9 mouse cellular contexts compared by ENCODE assay signal in the genomic region with DNA sequence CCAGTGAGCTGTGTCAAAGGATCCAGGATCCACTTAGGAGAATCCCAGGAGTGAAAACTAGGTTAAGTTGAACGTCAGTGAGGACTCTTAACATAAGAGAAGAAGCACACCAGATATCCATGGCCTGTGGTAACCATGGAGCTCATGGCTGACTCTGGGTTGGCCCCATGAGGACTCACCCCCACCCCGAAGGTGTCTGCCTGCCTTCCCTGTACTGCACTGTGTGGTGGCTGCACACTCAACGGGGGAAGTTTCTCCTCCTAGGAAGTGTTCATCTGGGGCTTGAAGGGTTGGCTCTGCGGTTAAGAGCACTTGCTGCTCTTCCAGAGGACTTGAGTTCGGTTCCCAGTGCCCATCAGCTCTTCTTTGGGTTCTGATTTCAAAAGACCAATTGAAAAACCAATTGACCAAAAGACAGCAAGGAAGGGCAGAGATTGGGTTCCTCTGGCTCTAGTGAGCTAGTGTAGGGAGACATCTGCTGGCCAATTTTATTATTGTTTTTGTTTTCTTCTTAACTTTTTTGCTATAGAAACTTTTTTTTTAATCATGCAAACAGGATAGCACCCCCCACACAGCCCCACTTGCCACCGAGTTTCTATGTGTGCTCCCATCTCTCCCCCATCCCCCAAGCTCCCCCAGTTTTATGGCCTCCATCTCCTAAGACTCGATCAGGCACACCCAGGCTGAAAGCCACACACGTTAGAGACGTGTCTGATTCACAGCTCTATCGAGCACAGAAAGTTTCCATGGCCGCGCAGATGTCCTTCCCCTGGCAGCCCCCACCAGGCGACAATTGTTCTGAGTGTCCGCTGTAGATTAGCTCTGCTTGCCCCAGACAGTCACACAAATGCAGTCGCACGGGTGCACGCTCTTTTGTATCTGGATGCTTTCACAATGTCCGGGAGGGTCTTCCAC. TPM values are rescaled to one million over a fixed set of nuclear protein-coding genes. Genes with fewer than 3 reads are reported as not detected.
DNase-seq lines count a peak whose midpoint lies in the region; ATAC-seq and TF ChIP-seq lines count a peak whose summit lies in the region.
"Had no signal": no experiment of that assay in that cellular context is flagged by ENCODE, and none has a peak within 500 bp of the region (broad histone marks: within the 10 kb centered on the region; RNA-seq: fewer than 3 reads in every experiment).

No protein-coding gene starts in this region.

- H3K36me3 ChIP-seq in forebrain, postnatal 0 days (ENCODE audit: insufficient read depth), result no peaks in the 10 kb centered on the region
- no peaks in the 10 kb centered on the region for H3K36me3 ChIP-seq in liver, embryonic 12.5 days
- no peaks in the 10 kb centered on the region for H3K36me3 ChIP-seq in stomach, embryonic 15.5 days

- H3K4me2 ChIP-seq in forebrain, postnatal 0 days (ENCODE audit: low read depth), result no peak overlapping the region
- peak overlapping the region; percentile 41 for H3K4me2 ChIP-seq in liver, embryonic 12.5 days
- peak overlapping the region; percentile 51 for H3K4me2 ChIP-seq in stomach, embryonic 15.5 days

- TF ChIP-seq CTCF in Patski (IDR thresholded peaks at IDR 0.05), result peak; percentile 74
- peak; percentile 76 for TF ChIP-seq CTCF in forebrain, postnatal 0 days (IDR thresholded peaks at IDR 0.05; ENCODE audit: low read depth)

- CTCF ChIA-PET in Patski (lab: Charles Lee), result interaction anchor here (0.8 to 2.6 kb wide), 23 partner anchors 9 to 278 kb away, joined by 3 to 8 read pairs (median 4); no protein-coding TSS in a partner anchor

- POLR2A ChIA-PET in Patski (lab: Charles Lee), result interaction anchor here (0.6 to 1.1 kb wide), 3 partner anchors 135 to 263 kb away, joined by 3 read pairs; no protein-coding TSS in a partner anchor

- no peak overlapping the region for H3K9ac ChIP-seq in forebrain, postnatal 0 days
- H3K9ac ChIP-seq in liver, embryonic 12.5 days, result no peak overlapping the region
- no peak overlapping the region for H3K9ac ChIP-seq in stomach, embryonic 15.5 days

- no peak for ATAC-seq in Patski
- ATAC-seq in forebrain, postnatal 0 days, result no peak
- no peak for ATAC-seq in liver, embryonic 12.5 days
- no peak for ATAC-seq in stomach, embryonic 15.5 days (ENCODE audit: insufficient read depth, low FRiP score, low read depth)

- peak; percentile 17 for DNase-seq in layer of hippocampus, adult 9-10 months (ENCODE audit: low spot score)
- no peak for DNase-seq in layer of hippocampus, adult 11-12 months (ENCODE audit: low spot score)
- no peak for DNase-seq in Patski (ENCODE audit: low read depth, low spot score)
- DNase-seq in forebrain, postnatal 0 days, result peak; percentile 67
- DNase-seq in adrenal gland, postnatal 25 days, result no peak
- DNase-seq in spleen, postnatal 10 days (ENCODE audit: low spot score in 2 of 2), result no peak

- no peak overlapping the region for H3K4me3 ChIP-seq in forebrain, postnatal 0 days (ENCODE audit: low read depth, low read length)
- H3K4me3 ChIP-seq in liver, embryonic 12.5 days, result no peak overlapping the region
- H3K4me3 ChIP-seq in stomach, embryonic 15.5 days (replicated peaks), result peak overlapping the region; percentile 26

- H3K9me3 ChIP-seq in forebrain, postnatal 0 days (ENCODE audit: low read length), result no peaks in the 10 kb centered on the region
- no peaks in the 10 kb centered on the region for H3K9me3 ChIP-seq in liver, embryonic 12.5 days (replicated peaks)
- no peaks in the 10 kb centered on the region for H3K9me3 ChIP-seq in stomach, embryonic 15.5 days

- 49% methylated on average over 18 of the region's 18 CpGs for WGBS in forebrain, postnatal 0 days
- 50% methylated on average over 18 of the region's 18 CpGs for WGBS in liver, embryonic 12.5 days (ENCODE audit: insufficient replicate concordance)
- WGBS in stomach, embryonic 15.5 days, result 29% methylated on average over 18 of the region's 18 CpGs

- in situ Hi-C loops in Patski (cut with MboI; ENCODE audit: low pct_unique_long_range_greater_than_20kb), result loop anchor here (5.0 kb wide), 2 partner anchors 62 to 257 kb away; no protein-coding TSS in a partner anchor

- H3K4me1 ChIP-seq in forebrain, postnatal 0 days (ENCODE audit: insufficient read depth), result no peaks in the 10 kb centered on the region
- H3K4me1 ChIP-seq in liver, embryonic 12.5 days, result no peaks in the 10 kb centered on the region
- H3K4me1 ChIP-seq in stomach, embryonic 15.5 days, result peaks cover 6% of the 10 kb centered on the region

- peaks cover 6% of the 10 kb centered on the region for H3K27me3 ChIP-seq in Patski
- H3K27me3 ChIP-seq in forebrain, postnatal 0 days (ENCODE audit: insufficient read depth, low read length), result no peaks in the 10 kb centered on the region; the same call in 1 of the 2 replicates
- H3K27me3 ChIP-seq in liver, embryonic 12.5 days (replicated peaks), result peaks cover 13% of the 10 kb centered on the region
- H3K27me3 ChIP-seq in stomach, embryonic 15.5 days (replicated peaks), result no peaks in the 10 kb centered on the region

- no peak overlapping the region for H3K27ac ChIP-seq in forebrain, postnatal 0 days (ENCODE audit: low read depth, low read length)
- H3K27ac ChIP-seq in liver, embryonic 12.5 days, result no peak overlapping the region
- no peak overlapping the region for H3K27ac ChIP-seq in stomach, embryonic 15.5 days

RNA-seq across cellular contexts. Expression of gene Myo1h, which starts 20.1 kb away (rescaled TPM):
- 0.40 TPM for polyA plus RNA-seq in Patski (2021)
- total RNA-seq in forebrain, postnatal 0 days (2014; rRNA removed), result 0.67 and 0.77 TPM in 2 replicates
- polyA plus RNA-seq in forebrain, postnatal 0 days (2015; fragmentation: Nextera tagmentation; extraction: Ambion mirVana), result 0.44 and 0.63 TPM in 2 replicates
- 0.38 and 0.56 TPM in 2 replicates for polyA plus RNA-seq in liver, embryonic 12.5 days (2016; fragmentation: Nextera tagmentation; extraction: Ambion mirVana)
- polyA plus RNA-seq in stomach, embryonic 15.5 days (2015; fragmentation: Nextera tagmentation; extraction: Ambion mirVana), result 5.5 and 6.5 TPM in 2 replicates
- 0.21 and 0.62 TPM in 2 replicates for total RNA-seq in adrenal gland, postnatal 25 days (2021)

RNA-seq across cellular contexts. Expression of gene Foxn4, which starts 35.4 kb away (rescaled TPM):
- not detected for polyA plus RNA-seq in Patski (2021)
- total RNA-seq in forebrain, postnatal 0 days (2014; rRNA removed), result 0.62 and 0.67 TPM in 2 replicates
- polyA plus RNA-seq in forebrain, postnatal 0 days (2015; fragmentation: Nextera tagmentation; extraction: Ambion mirVana), result 0.52 and 0.76 TPM in 2 replicates
- not detected in 2 replicates for polyA plus RNA-seq in liver, embryonic 12.5 days (2016; fragmentation: Nextera tagmentation; extraction: Ambion mirVana)
- not detected in 2 replicates for polyA plus RNA-seq in stomach, embryonic 15.5 days (2015; fragmentation: Nextera tagmentation; extraction: Ambion mirVana)
- total RNA-seq in adrenal gland, postnatal 25 days (2021), result not detected in 2 replicates
- total RNA-seq: heart, postnatal 10 days had no signal

Comparison
In these comparisons a context has a peak if more than half of its experiments do, and no peak if none do; other contexts are left out.
1. DNase-seq: peak in layer of hippocampus, adult 9-10 months (single experiment) and forebrain, postnatal 0 days (single experiment); none in layer of hippocampus, adult 11-12 months (single experiment), Patski (single experiment), adrenal gland, postnatal 25 days (single experiment) and spleen, postnatal 10 days (0 of 2).